Mouse (Mus musculus) embryonic facial prominence, embryonic 11.5 days (tissue): ENCODE data around the gene Rpl9-ps1. TPM values are rescaled to one million over a fixed set of nuclear protein-coding genes. Genes with fewer than 3 reads are reported as not detected.
A peak's percentile ranks its signal among the peaks of the same experiment; 100 is the strongest.

ENCODE experiments used
- ATAC-seq: fragments of 200-750 bp; cut with Nextera tagmentation; replicated peaks from 2 replicates; pipeline ENCODE4 v1.8.0; 2017; ENCODE audit warnings: low read depth; ENCODE audit not compliant: insufficient number of reproducible peaks, low FRiP score, low TSS enrichment
- DNase-seq: peaks from one replicate; pipeline ENCODE4 v3.0.0-alpha.2; 2015; ENCODE audit warnings: low spot score
- H3K27ac ChIP-seq: fragments of 300-500 bp; sonication (generic); replicated peaks from 2 replicates; pipeline ENCODE4 v1.5.1; 2014; ENCODE audit warnings: mild to moderate bottlenecking, low read depth, low read length, control low read depth
- H3K27me3 ChIP-seq: fragments of 300-500 bp; sonication (generic); 2 replicates; pipeline ENCODE4 v1.6.1; 2014; ENCODE audit warnings: mild to moderate bottlenecking, low read length, moderate library complexity, mixed read lengths; ENCODE audit not compliant: control insufficient read depth, insufficient read depth
- H3K36me3 ChIP-seq: fragments of 300-500 bp; sonication (generic); replicated peaks from 2 replicates; pipeline ENCODE4 v1.6.1; 2014; ENCODE audit warnings: low read depth, mild to moderate bottlenecking, low read length, moderate library complexity, mixed read lengths; ENCODE audit not compliant: control insufficient read depth, insufficient read depth
- H3K4me1 ChIP-seq: fragments of 300-500 bp; sonication (generic); 2 replicates; pipeline ENCODE4 v1.6.1; 2014; ENCODE audit warnings: low read length, mixed read lengths; ENCODE audit not compliant: control insufficient read depth, insufficient read depth
- H3K4me2 ChIP-seq: fragments of 300-500 bp; sonication (generic); 2 replicates; pipeline ENCODE4 v1.6.1; 2014; ENCODE audit warnings: low read depth, mild to moderate bottlenecking, control low read depth, low read length, moderate library complexity
- H3K4me3 ChIP-seq: fragments of 300-500 bp; sonication (generic); 2 replicates; pipeline ENCODE4 v1.5.1; 2014; ENCODE audit warnings: low read depth, low read length, control low read depth
- H3K9ac ChIP-seq: fragments of 300-500 bp; sonication (generic); replicated peaks from 2 replicates; pipeline ENCODE4 v1.6.1; 2014; ENCODE audit warnings: mild to moderate bottlenecking, control low read depth, low read length
- H3K9me3 ChIP-seq: fragments of 300-500 bp; sonication (generic); replicated peaks from 2 replicates; pipeline ENCODE4 v1.6.1; 2016; ENCODE audit warnings: mild to moderate bottlenecking, low read length, inconsistent platforms, mixed read lengths; ENCODE audit not compliant: control insufficient read depth
- WGBS: fragments of 180-500 bp; shearing (Covaris S2); extraction: QIAGEN DNeasy Blood & Tissue Kit; methylation state at CpG from one replicate; pipeline ENCODE4 v1.1.7; 2014; 5-methylcytosine and 5-hydroxymethylcytosine counted together
- polyA plus RNA-seq: library from polyadenylated mRNA; unstranded; fragments of >200 nt; fragmentation: Nextera tagmentation; extraction: Ambion mirVana; gene quantifications from 2 replicates; pipeline ENCODE4 v1.2.1, GENCODE M21; 2014

Rpl9-ps1 gene
- polyA plus RNA-seq, 1 experiment from 2014 or later = not detected

DNA sequence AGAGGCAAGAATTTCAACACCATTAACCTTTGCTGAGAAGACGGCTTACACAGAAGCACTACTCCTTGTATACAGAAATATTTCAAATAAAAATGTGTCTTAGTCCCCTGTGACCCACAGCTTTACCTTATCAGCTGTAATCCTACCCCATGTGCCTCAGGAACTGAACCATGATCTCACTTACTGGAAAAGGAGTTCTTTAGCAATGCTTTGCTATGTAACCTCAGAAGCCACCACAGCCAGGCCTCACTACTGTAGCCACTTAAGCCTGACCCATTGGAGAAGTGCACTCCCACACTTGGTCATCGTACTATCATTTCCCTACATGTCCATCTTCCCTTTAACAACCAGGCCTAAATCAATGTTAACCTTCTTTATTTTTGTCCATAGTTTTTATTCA is 44.8 kb downstream of the Rpl9-ps1 start:
- 87% methylated on average over 2 of the region's 2 CpGs for WGBS
- no peak for ATAC-seq
- H3K9ac ChIP-seq = no peak overlapping the region

GRCm38 (mm10) chr11:83598991-83599390 is 46.4 kb downstream of the Rpl9-ps1 start:
- ATAC-seq (no peak), DNase-seq (no peak)
- Histone ChIP-seq H3K27ac (no peak overlapping the region), H3K4me1 (no peaks in the 10 kb centered on the region), H3K4me2 (no peak overlapping the region), H3K4me3 (no peak overlapping the region), H3K9me3 (no peaks in the 10 kb centered on the region), H3K9ac (no peak overlapping the region), H3K27me3 (no peaks in the 10 kb centered on the region), H3K36me3 (no peaks in the 10 kb centered on the region)
- WGBS = 89% methylated on average over 3 of the region's 3 CpGs

More for the DNA sequence above, 44.8 kb downstream of the Rpl9-ps1 start:
- DNase-seq = no peak
- Histone ChIP-seq H3K4me2 (no peak overlapping the region), H3K27me3 (no peaks in the 10 kb centered on the region), H3K36me3 (no peaks in the 10 kb centered on the region), H3K9me3 (no peaks in the 10 kb centered on the region), H3K27ac (no peak overlapping the region), H3K4me1 (no peaks in the 10 kb centered on the region), H3K4me3 (no peak overlapping the region)

DNA sequence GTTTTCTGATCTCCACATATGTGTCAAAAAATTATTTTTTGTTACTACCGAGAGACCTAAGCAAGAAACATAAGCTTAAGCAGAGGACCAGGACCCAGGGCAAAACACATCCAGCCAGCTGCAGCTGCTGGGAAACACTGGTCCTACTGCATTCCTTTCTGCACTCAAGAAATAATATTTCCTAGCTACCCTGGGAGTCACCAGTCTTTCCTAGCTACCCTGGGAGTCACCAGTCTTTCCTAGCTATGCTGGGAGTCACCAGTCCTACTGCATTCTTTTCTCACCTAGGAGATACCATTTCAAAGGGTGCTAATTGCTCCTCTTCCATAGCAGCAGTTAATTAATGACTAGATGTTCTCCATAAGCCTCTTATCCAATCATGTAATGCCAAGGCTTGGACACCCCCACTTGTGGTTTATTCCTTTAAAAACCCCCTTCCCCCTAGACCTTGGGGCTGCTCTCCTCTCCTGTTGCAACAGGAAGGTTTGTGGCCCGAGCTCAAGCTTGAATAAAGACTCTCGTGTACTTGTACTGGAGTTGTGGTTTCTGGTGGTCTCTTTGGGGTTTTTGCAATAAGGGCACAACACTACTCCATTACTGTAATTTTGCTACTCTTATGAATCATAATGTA is 47.1 kb downstream of the Rpl9-ps1 start:
- DNase-seq = peak; percentile 4
- H3K9ac ChIP-seq = no peak overlapping the region
- no peak overlapping the region for H3K4me2 ChIP-seq
- no peak for ATAC-seq
- H3K4me1 ChIP-seq = no peaks in the 10 kb centered on the region
- H3K36me3 ChIP-seq = no peaks in the 10 kb centered on the region
- H3K4me3 ChIP-seq = no peak overlapping the region
- H3K27me3 ChIP-seq = no peaks in the 10 kb centered on the region
- H3K9me3 ChIP-seq = no peaks in the 10 kb centered on the region
- H3K27ac ChIP-seq = no peak overlapping the region
- 78% methylated on average over 3 of the region's 3 CpGs for WGBS

DNA sequence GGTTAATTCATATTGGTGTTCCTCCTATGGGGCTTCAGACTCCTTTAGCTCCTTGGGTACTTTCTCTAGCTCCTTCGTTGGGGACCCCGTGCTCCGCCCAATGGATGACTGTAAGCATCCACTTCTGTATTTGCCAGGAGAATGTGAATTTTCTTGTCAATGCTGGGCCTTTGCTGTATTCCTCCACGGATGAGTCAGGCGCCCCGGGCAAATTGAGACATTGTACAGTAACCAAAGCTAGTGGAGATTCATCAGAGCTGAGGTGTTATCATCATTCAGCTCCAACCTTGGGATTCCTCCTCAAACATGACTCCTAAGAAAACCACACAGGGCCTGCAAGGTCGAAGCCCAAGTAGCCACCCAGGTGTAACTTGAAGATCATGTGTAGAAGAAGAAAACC is 47.6 kb downstream of the Rpl9-ps1 start:
- no peak overlapping the region for H3K9ac ChIP-seq
- no peaks in the 10 kb centered on the region for H3K4me1 ChIP-seq
- H3K36me3 ChIP-seq = no peaks in the 10 kb centered on the region
- ATAC-seq = no peak
- H3K9me3 ChIP-seq = no peaks in the 10 kb centered on the region
- H3K27ac ChIP-seq = no peak overlapping the region
- whole genome bisulfite sequencing = 86% methylated on average over 7 of the region's 7 CpGs
- no peak overlapping the region for H3K4me2 ChIP-seq
- H3K27me3 ChIP-seq = no peaks in the 10 kb centered on the region
- H3K4me3 ChIP-seq = no peak overlapping the region
- no peak for DNase-seq

DNA sequence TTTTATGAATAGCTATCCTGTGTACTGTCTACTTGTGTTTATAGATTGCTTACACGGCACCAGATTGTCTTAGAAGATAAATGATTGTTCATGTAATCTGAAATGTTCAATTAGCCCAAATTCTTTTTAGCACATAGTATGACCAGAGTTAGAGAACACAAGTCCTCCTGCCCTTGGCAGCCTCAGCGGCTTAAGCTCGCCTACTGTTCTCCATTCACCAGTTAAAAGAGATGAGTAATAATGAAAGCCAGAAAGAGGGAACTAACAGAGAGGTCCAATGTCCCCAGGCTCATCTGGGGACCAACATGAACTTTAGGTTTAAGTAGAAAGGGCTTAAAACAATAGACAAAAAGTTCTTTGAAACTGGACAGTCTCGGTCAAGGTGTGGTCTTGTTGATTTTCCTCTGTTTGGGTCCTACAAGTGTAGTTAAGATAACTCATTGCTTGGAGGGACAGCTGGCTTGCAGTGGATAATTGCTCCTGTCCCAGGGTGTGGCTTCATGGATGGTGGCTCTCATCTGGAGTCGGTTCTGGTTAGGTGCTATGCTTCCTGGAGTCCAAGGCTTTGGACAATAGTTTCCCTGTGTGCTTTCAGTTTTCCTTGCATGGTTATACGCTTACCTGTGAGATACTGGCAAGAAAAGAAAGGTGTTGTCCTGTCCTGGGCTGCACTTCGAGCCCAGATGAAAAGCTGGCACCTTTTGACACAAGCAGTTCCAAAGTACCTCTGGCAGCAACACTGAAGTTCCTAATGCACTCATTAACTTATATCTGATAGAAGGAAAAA is 49.6 kb downstream of the Rpl9-ps1 start:
- ATAC-seq (no peak), DNase-seq (no peak)
- Histone ChIP-seq H3K36me3 (no peaks in the 10 kb centered on the region), H3K4me3 (no peak overlapping the region), H3K9ac (no peak overlapping the region), H3K9me3 (no peaks in the 10 kb centered on the region), H3K4me1 (no peaks in the 10 kb centered on the region), H3K27me3 (no peaks in the 10 kb centered on the region), H3K27ac (no peak overlapping the region), H3K4me2 (no peak overlapping the region)
- 69% methylated on average over 7 of the region's 7 CpGs for WGBS

Other genes starting within 250 kb of the Rpl9-ps1 start
- gene Rasl10b, start 236.5 kb downstream of the Rpl9-ps1 start, polyA plus RNA-seq = 2.1 and 2.4 TPM in 2 replicates
- not detected in 2 replicates for gene Gas2l2, start 216.2 kb downstream of the Rpl9-ps1 start, polyA plus RNA-seq
- gene 1700020L24Rik, start 207.9 kb downstream of the Rpl9-ps1 start, polyA plus RNA-seq = 0.38 and 0.54 TPM in 2 replicates
- 3.2 and 3.8 TPM in 2 replicates for gene Mmp28, start 182.6 kb downstream of the Rpl9-ps1 start, polyA plus RNA-seq
- gene Taf15, start 172.5 kb downstream of the Rpl9-ps1 start, polyA plus RNA-seq = 7.5 and 8.9 TPM in 2 replicates
- gene Heatr9, start 123.4 kb downstream of the Rpl9-ps1 start, polyA plus RNA-seq = not detected in 2 replicates
- gene Ccl5, start 115.1 kb downstream of the Rpl9-ps1 start, polyA plus RNA-seq = not detected in 2 replicates
- gene Ccl9, start 67.0 kb downstream of the Rpl9-ps1 start, polyA plus RNA-seq = 1.2 and 3.1 TPM in 2 replicates
- gene Ccl6, start 52.5 kb downstream of the Rpl9-ps1 start, polyA plus RNA-seq = 1.2 and 3.1 TPM in 2 replicates
- 0.68 and 1.6 TPM in 2 replicates for gene Ccl3, start 3.7 kb upstream of the Rpl9-ps1 start, polyA plus RNA-seq
- gene Ccl4, start 17.0 kb upstream of the Rpl9-ps1 start, polyA plus RNA-seq = 0.92 TPM in 1 of 2 replicates, not detected in the other
- 0.59 TPM in 1 of 2 replicates, not detected in the other for gene Wfdc17, start 58.4 kb upstream of the Rpl9-ps1 start, polyA plus RNA-seq
- gene Wfdc18, start 63.4 kb upstream of the Rpl9-ps1 start, polyA plus RNA-seq = not detected in 2 replicates
- gene Wfdc21, start 101.3 kb upstream of the Rpl9-ps1 start, polyA plus RNA-seq = 0.57 TPM in 1 of 2 replicates, not detected in the other
- 21.6 and 22.3 TPM in 2 replicates for gene Heatr6, start 108.1 kb upstream of the Rpl9-ps1 start, polyA plus RNA-seq
- gene Hnf1b, start 204.4 kb upstream of the Rpl9-ps1 start, polyA plus RNA-seq = not detected in 2 replicates